Mouse (Mus musculus) cerebellum, adult 9-10 months (tissue): ENCODE data around the gene Dglucy.
A peak's percentile ranks its signal among the peaks of the same experiment; 100 is the strongest.

Experiments
- DNase-seq: peaks from one replicate; pipeline ENCODE4 v3.0.0; 2022

The Dglucy gene

DNA sequence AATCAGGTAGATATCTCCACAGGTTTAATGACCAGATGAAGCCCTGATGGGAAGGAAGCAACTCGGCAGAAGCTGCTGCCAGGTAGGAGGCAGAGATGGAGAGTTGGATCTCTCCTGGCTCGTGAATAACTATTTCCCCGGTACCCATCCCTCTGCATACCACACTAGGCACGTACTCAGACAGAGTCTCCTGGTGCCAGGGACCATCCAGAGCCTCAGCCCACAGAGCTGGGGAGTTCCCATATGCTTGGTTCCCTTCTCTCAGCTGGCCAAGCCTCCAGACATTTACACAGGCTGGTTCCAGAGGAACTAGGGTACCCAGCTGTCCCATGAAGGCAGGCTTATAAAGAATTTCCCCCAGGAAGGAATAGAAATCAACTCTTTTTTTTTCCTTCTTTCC is 108.0 kb downstream of the Dglucy start:
- DNase-seq = no peak

DNA sequence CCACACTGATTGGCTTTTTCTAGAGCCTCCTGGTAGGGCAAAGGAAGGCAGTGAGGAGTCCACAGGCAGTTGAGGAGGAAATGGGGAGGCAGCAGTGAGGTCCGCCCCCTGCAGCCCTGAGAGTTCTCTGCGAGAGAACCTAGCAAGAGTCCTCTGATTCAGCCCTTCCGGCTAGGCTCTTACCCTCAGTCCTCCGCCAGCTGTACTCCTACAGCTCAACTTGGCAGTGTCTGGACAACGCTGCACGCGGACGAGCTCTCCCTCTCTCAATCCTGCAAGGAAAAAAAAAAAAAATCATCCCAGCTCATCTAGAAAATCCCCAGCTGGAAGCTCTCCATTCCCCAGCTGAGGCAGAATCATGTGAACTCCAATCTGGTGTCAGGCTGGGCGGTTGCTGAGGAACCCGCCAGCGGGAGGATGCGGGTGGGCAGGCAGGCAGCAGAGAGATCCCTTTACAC is 109.0 kb downstream of the Dglucy start:
- peak; percentile 64 for DNase-seq

DNA sequence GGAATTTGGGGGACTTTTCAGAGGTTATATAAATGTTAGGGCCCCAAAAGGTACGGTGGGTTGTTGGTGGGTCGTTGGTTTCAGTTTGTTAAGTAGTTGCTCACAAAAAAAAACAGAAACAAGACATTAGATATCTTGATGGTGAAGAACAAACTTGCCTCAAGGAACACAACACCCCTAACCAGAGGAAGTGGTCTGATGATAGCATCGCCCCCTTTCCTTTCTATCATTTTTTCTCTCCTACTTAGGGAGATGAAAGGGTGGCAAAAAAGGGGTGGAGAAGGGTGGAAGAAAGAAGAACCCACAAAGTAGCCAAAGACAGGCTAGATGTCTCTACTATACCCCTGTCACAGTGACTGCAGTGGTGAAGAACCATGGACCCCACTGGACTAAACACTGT is 111.7 kb downstream of the Dglucy start:
- DNase-seq = no peak

DNA sequence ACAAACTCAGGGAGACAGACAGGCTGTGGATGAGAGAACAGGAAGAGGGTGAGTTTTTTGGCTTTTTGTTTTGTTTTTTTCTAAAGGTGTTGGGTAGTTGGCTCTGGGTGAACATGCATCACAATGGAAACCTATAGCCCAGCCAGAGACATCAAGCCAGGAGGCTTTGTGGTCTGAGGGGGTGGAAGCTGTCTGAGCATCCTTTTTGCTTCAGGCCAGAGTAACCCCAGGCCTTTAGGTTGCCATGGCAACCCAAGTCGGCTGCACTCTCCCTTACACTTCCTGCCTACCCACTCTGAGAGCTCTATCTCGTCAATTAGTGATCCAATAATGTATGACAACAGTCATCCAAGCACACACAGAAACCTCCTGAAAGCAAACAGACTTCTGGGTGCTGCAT is 116.6 kb downstream of the Dglucy start:
- DNase-seq = no peak

DNA sequence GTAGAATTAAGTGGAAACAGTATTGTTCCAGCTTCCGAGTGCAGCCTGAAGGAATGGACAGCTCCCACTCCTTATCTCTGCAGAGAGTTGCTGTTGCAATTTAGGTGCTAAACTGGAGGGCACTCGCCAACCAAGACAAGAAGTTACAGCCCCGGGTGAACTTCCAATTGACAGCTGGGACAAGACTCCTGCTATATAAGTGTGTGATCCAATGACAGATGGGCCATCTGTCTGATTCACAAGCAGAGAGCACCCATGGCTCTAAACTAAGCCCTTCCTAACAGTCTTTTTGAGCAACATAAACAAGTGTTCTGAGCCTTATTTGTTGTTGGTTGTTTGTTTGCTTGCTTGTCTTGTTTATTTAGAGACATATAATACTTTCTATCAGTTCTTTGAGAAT is 117.8 kb downstream of the Dglucy start:
- DNase-seq = no peak

DNA sequence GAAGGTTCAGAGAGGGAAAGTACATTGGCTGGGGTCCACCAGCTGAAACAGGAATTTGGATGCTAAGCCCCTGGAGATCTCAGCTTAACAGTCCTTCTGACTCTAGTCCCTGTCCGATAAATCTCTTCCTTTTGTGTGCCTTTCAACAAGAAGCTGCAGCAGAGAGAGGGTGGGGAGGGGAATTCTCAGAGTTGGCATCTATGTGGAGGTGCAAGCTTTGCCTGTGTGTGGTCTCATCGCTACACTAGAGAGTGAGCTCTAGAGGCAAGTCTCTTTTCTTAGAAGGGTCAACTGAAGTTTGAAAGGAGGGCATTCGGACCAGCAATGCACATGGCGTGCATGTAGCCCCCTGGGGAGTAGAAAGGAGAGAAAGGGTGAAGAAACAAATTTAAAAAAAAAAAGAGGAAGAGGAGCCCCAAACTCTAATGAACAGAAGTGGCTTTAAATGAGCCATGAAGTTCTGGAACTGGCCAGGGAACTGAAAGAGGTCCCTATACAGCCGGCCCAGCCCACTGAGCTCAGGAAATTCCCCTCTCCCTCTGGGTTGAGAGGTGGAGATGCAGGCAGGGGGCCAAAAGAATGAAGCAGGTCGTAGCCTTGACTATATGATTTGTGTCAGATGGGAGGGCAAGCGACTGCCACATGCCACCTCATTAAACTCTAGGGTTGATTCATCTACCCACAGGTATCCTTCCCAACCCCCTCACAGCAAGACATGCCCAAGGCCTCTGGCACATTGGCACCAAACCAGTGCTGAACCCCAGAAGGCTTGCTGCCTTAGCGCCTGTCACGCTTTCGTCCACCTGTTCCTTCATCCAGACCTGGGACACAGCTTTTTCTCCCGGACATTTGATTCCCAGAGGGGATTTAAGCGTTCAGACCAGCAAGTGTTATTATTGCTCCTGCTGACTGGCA is 119.1 kb downstream of the Dglucy start:
- peak; percentile 88 for DNase-seq

DNA sequence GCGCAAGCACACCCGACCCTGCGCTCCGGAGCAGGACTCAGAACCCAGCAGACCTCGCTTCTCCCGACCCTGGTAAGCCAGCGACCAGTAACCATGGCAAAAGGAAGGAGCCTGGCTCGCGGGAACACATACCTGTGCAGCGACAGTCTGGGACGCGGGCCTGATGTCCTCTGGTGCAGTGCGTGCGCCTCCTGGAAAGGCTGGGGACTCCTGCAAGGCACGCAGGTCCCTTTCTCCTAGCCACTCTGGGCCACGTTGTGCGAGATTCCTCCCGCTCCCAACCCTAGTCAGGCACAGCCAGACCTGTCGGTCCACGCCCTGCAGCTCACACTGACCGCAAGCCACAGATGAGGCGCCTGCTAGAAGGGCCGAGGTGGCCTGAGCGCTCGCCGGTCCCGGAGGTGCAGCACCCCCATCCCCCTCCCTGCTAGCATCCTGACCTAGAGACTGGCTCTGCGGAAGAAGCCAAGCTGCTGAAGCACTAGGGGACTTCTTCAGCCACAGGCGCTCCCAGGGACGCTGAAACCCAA is 120.3 kb downstream of the Dglucy start:
- peak; percentile 85 for DNase-seq

DNA sequence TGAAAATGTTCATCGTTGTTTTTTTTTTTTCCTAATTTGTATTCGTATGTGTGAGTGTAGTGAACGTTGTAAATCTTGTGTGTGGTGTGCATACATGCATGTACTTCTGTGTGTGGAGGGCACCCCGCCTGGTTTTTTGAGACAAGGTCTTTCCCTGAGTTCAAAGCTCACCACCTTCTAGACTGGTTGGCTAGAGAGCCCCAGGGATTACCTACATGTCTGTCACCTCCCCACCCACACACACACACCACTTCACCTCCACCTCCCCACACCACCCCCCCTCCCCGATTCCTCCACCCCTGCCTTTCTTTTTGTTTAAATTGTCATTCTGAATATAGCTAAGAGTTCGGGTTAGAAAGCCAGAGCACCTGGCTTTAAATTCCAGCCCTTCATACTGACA is 122.0 kb downstream of the Dglucy start:
- no peak for DNase-seq

DNA sequence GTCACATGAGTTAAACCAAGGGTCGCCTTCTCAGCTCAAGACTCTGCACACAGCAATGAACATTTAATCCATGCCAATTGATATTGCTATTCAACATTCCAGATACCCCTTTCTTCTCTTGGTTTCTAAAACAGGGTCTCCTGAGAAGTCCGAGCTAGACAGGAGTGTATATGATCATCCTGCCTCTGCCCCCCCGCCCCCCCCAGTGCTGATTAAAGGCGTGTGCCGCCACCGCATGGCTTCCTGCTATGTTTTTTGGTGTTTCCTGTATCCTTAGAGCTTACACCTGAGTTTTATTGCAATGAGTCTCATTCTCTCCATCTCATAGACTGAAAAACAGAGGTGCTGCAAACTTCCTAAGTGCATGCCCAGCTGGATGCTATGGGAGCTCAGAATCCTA is 122.5 kb downstream of the Dglucy start:
- DNase-seq = no peak

DNA sequence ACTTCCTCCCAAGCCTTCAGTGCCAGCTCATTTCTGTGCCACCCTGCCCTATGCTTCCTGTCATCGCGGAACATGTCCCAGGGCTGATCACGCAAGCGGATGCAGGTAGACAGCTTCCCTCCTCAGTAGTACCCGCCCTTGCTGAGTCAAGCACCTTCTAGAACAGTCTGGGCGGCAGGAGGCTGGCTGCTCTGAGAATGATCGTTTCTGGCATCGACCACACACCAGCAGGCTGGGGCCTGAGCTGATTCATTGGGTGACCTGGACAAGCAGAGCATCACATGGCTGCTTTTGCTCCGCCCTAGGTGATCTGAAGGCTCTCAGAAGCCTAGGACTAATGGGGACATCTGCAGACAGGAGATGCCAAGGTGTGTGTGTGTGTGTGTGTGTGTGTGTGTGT is 124.9 kb downstream of the Dglucy start:
- peak; percentile 72 for DNase-seq

DNA sequence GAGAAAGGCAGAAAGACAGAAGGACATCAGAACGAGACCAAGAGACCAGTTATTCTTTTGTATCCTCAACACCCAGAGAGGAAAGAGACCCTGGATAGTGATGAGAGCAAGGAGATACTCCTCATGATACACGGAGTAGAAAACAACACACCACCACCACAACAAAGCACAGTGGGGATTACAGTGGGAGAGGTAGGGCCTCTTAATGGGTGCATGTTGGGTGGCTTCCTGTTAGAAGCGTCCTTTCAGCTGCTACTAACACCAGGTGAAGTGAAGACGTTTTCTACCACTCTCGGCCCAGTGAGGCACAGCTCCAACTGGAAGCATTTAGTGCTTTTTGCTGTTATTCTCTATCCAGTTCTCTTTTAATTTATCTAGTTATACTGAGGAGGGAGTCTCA is 128.0 kb downstream of the Dglucy start:
- no peak for DNase-seq

DNA sequence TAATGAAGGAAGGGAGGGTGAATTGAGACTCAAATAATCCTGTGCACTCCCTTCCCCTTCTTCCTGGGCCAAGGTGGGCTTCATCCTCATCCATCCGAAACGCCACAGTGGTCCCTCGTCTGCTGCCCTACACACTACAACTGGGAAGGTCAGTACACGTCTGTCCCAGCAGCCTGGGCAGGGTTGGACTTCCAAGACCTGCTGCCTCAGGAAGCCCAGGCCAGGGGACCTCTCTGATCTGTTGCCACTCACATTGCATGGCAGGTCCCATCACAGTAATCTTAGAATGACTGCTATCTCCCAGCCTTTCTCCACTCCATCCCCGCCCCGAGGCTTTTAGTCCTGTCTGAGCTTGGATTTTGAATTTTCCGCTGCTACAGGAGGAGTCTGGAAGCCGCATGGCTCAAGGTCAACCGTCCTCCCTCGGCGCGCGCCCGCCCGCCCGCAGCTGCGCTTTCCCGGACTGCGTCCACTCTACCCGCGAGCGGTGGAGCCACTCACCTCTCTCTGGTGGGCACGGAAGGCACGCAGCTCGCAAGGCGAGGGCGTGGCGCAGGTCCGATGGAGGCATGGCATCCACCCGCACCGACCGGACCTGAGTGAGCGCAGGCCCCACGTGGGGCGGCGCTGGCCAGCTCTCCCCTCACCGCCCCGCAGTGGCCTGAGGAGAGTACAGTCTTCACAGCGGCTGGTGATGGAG is 128.9 kb downstream of the Dglucy start, which contains the start of gene Gpr68:
Gene Gpr68 (minus strand): TSS at position 601 of the 700 bp plus-strand sequence.
- peak; percentile 68 for DNase-seq

DNA sequence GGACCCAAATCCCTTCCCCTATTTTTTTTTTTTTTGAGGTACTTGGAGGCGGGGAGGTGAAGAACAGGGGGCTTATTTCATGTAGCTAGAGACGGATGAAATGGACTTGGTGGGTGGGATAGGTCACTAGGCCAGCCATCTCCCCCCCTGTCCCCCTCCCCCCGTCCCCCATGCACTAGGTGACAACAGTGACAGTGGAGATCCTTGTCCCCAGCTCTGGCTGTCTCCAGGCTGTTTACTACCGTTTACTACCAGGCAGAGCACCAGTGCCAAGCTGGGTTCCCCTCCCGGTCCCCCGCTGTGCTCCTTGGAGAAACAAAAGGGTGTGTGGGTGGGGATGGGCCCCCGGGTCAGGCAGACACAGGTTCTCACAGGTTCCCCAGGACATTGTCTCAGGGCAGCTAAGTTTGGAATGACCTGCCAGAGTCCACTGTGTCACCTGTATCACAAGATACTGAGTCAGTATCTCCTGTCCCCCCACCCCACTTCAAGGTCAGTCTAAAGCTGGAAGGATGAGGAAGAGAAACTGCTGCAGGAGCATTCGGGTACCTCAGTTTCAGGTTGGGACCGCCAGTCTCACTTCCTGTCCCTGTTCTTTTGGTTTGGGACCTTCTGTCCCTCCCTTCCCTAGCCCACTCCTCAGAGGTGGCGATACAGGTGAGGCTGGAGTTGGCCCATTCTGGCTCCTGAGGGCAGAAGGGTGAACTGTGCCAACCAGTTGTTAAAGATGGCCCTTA is 129.6 kb downstream of the Dglucy start:
- DNase-seq = peak; percentile 65

DNA sequence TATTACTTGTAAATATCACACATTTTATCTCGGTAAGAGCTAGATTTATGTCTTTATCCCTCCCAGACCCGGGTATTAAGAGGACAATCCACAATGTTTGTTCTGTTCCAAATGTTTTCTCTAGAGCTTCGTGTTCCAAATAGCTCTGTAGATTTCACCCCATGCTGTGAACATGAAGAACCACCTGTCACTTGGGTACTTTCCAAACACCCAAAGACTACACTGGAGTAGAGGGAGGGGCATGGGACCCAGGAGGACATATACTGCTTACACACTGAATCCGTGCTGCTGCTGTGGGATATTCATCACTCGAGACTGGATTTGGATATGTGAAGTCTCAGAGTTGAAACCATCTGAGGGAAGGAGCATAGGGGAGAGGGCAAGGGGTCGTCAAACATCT is 130.9 kb downstream of the Dglucy start:
- DNase-seq = peak; percentile 80

DNA sequence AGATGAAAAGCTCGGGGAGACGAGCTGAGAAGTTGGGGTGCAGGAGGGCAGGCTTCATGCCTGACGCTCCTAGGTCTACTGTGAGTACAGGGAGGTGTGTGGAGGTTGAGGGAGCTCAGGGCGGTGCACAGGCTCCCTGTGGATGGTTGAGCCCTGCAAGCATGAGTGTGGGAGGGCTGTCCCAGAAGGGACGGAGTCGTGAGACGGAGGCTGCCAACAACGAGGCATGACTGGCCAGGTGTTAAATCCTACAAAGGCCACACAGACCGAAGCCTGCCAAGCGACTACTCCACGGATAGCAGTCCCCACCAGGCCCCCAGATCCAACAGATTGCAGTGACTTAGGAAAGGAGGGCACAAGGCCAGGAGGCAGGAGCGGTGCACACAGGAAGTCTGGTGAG is 131.9 kb downstream of the Dglucy start:
- DNase-seq = peak; percentile 84

DNA sequence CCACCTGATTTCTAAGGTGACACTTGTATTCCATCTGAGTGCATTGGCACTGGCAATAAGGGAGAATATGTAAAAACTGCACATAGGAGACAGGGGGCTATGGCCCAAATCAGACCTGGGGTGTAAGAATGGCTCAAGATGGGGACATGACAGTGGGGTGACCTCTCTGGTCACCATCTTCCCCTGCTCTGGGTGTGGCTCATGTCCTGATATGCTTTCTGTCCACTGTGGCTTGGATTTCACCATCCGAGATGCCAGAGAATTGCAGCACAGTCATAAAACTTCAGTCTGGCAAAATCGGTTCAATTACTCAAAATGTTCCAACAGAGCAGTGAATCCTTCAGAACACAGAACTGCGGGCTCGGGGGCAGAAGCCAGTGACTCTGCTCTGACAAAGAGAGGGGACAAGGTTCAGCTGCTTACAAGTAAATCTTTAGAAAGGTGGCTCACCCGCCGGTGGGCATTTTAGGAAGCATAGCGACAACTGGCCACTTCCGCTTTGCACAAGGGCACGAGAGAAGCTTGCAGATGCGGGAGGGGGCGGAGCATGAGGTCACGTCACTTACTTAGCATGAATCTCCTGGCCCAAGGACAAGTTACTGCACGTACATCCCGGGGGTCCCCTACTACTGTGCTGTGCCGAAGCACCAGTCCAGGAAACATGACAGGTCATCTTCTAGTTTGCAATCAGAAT is 145.9 kb downstream of the Dglucy start:
- DNase-seq = no peak

DNA sequence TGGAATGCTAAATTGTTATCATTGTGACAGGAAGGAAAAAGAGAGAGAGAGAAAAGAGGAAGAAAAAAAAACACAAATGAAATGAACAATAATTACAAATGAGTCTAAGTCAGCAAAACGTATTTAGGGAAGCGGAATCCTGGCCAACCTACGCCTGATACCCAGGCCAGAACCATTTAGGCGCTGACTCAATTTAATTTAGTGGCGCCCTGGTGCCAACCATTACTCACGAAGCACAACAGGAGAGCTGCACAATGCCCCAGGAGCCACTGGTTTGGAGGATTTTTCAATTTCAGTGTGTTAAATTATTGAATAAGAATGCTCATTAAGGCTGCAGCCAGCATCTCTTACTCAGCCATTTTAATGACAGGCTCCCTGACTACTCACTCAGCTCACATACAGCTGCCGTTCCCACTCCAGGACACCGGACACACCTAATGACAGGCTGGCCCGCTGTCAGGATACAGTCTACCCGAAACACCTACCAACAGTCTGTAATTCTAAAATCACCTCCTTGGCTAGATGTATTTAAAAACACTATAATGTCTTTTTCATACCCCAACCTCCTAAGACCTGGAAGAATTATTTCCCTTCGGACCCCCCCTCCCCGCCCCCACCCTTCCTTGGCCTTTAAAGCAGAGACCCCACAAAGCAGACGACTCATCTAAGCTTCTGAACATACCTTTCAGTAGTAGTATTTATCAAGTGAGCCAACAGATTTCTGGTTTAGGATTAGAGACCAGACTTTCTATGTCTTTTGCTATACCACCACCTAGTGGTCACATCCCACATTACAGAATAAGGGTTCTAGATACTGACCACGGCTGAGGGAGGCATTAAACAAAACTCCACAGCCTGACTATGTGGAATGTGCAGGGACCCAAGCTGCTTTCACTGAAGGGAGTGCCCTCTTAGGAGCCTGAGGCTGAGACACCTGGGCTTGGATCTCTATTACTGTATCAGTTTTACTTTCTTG is 147.1 kb downstream of the Dglucy start:
- DNase-seq = peak; percentile 95

DNA sequence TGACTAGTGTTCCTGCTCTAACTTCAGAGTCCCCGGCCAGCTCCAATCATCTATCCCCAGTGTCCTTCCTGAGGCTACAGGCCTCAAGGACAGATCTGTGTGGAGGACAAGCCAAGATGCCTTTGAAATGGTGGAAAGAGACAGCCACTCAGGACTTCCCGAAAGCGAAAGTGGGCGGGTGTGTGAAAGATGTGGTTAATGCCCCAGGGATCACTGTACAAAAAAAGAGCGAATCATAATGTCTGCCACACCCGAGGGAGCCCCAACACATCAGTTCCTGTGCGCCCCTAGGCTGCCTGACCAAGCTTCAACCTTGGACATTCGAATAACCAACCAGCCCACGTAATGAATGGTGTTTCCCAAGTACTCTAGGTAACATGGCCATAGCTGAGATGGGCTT is 149.4 kb downstream of the Dglucy start:
- no peak for DNase-seq

DNA sequence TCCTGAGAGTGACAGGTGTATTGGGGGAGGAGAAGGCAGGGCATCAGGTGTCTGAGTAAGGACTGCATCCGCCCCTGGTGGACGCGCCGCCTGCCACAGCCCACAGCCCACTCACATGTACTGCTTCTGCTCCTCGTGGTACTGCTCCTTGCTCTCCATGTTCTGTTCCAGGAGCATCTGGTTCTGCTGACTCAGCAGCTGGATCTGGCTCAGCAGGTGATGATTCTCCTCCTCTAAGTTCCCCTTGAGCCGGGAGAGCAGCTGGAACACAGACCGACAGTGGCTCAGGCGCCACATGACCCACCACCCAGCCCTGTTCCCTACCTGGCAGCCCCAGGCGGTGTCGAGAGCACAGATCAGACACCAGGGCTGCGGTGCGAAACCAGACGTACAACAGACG is 152.8 kb downstream of the Dglucy start:
- DNase-seq = no peak

DNA sequence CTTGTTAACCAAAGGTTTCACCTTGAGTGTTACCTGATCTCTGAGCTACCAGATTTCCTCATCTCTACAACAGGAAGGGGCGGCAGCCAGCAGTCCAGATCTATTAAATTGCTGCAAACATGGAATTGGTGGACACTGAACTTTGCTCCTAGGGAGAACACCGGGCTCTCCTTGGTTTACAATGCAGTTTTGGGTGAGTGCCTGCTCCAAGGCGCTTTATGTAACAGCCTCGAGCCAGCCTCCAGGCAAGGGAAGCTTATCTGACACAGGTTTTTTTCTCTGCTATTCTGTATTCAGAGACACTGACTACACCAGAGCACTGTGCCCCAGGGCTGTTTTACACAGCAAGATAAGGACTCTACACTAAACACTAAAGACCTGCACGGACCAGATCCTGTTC is 155.9 kb downstream of the Dglucy start:
- DNase-seq = no peak

DNA sequence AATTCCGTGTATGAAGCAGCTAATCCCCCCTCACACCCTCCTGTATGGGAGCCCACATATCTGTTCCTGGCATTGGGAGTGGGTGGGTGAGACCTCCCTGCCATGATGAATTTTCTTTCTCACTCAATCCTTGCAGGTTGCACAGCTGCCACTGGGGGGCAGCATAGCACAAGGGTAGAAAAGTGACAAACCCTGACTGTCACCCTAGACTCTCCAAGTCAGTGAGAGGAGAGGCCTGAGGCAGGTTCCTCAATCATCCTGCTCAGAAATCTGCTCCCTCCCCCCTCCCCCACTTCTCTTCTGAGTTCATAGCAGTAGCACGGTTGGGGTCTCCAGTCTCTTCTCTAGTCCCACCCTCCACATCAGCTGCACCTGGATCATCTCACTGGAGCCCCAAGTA is 157.3 kb downstream of the Dglucy start:
- DNase-seq = peak; percentile 79
